Mouse (Mus musculus): ENCODE results near the gene Agfg2.
A peak's percentile ranks its signal among the peaks of the same experiment; 100 is the strongest.

Gene Agfg2

GRCm38 (mm10) chr5:137684294-137685123, at the start of gene Agfg2:
Gene Agfg2 (minus strand): TSS chr5:137684726.
- peak; percentile 98 for DNase-seq (ENCODE audit: low spot score)

DNA sequence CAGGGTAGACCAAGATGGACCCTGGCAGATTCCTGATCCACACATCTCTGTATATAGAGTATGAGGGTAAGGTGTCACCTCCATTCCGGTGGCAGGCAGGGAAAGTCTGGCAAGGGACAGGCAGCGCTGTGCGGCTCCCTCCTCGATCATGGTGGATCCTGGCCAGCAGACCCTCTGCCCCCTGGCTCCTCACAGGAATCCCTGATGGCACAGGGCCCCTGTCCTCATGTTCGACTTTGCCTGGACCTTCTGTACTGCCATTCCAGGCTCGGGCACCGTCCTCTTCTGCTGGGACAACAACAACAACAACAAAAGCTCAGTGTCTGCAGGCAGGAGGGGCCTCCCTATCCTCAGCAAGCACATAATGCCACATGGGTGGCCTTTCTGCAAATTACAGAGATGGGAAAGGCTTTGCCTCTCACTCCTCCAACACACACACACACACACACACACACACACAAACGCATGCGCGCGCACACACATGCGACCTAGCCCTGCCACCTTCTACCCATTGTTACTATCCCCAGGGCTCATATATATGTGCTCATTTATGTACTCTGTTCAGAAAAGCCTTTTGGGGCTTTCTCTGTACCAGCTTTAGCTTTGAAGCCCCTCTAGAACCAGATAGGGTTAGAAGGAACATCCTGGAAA, 49.2 kb upstream of the Agfg2 start:
- DNase-seq (ENCODE audit: low spot score), result no peak

- DNase-seq (ENCODE audit: low spot score), result no peak
Measured at GRCm38 (mm10) chr5:137726767-137727166, 42.2 kb upstream of the Agfg2 start.

DNA sequence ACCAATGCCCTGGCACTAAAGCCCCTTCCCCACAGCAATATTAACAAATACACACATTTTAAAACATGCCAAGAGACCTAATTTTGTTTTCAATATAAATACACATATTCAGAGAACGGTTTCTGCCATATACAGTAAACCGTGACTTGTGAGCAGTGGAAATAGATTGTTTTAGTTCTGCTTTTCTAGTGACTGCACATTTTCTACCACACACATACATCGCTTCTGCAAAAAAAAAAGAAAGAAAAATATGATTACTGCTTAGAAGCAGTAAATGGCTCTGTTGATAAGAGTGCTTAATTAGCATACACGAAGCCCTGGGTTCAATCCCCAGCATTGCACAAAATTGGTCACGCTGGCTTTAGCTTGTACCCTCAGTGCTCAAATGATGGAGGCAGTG, 39.3 kb upstream of the Agfg2 start:
- DNase-seq (ENCODE audit: low spot score), result no peak

GRCm38 (mm10) chr5:137720558-137721164, 36.1 kb upstream of the Agfg2 start:
- DNase-seq (ENCODE audit: low spot score), result peak; percentile 59

DNA sequence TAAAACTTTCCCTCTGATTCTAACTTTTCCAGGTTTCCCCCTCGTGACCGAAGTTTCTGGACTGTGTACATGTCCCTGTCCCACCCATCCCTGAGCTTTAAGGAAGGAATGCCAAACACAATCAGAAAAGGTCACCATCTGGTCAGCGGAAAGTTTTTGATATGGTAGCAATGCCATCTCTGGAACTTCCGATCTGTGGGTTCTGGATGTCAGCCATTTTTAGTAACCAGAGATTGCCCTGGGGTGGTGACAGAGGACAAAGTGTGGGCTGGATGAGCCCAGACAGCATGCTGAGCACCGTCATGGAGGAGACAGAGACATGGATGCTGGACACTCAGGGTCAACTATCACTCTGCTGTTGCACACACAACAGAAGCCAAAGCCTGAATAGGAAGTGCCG, 34.6 kb upstream of the Agfg2 start:
- DNase-seq (ENCODE audit: low spot score), result no peak

DNA sequence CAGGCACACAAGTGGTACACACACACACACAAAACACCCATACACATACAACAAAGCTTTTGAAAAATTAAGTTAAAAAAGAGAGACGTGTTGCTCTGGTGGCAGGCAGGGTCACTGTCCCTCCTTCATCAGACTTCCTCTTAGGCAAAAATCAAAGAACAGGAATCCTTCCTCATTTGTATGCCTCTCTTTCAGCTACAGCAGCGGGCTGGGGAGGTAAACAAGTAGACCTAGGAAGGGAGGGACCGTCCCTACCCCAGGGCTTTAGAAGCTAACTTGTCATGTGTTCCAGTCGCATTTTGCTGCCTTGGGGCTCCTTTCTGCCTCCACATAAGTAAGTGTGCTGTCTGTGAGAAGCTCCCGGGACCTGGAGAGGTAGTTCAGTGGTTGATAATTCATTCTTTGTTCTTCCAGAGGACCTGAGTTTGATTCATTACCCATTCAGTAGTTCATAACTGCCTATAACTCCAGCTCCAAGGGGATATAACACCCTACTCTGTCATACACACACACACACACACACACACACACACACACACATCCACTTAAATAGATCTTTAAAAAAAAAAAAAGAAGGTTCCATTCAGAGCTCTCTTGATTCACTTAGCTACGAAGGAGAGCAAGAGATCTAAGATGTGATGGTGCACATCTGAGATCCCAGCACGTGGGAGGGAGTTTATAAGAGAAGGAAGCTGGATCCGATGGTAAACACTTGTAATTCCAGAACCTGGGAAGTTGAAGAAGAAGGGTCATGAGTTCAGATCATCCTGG, 33.7 kb upstream of the Agfg2 start:
- DNase-seq (ENCODE audit: low spot score), result no peak

DNA sequence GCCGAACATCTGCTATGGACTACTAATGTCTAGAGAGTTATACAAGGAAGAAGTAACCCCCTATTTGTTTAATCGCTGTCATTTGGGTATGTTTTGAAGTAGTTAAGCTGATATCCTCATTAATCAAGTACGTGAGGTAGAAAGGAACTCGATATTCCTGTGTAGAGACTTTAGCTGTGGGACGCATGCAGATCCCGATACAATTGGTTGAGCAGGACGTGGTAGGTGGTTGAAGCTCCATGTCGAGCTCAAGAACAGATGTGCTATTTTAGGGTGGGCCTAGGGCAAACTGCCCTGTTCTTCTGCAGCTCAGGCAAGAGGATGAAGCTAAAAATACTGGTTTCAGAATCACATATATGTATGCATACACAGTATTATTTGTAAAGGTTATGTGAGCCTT, 31.2 kb upstream of the Agfg2 start:
- DNase-seq (ENCODE audit: low spot score), result no peak

DNA sequence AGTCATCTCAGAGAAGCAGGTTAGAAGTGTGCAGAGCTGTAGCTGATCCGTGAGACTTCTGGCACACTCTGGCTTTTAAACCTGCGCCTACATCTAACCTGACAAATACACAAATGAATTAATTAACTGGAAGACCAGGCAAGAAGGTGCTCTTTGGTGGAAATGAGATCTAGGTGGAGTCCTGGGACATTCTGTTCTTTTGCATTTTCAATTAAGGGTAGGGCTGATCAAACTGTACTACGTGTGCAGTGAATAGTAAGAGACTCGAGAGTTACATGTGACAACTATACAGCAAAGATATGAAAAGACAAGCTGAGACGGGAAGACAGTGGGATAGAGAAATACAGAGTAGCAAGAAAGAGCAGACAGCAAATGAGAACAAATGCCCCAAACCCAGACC, 28.9 kb upstream of the Agfg2 start:
- no peak for DNase-seq (ENCODE audit: low spot score)

GRCm38 (mm10) chr5:137706913-137707633, 22.5 kb upstream of the Agfg2 start:
- no peak for DNase-seq (ENCODE audit: low spot score)

DNA sequence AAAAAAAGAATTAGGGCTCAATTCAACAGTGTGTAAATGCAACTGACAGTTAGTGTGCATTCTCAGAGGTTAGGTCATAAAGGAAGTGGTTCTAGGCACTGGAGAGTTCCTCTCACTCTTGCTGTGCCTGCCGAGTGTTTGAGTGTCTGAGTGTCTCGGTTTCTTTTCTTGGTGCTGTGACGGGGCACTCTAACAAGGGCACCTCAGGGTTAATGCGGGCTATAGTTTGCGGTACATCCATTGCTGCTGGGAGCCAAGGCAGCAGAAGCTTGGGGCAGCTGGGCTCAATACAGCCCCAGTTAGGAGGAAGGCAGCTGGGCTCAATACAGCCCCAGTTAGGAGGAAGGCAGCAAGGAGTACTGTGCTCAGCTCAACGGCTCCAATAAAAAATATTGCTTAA, 20.7 kb upstream of the Agfg2 start:
- DNase-seq (ENCODE audit: low spot score), result no peak

DNA sequence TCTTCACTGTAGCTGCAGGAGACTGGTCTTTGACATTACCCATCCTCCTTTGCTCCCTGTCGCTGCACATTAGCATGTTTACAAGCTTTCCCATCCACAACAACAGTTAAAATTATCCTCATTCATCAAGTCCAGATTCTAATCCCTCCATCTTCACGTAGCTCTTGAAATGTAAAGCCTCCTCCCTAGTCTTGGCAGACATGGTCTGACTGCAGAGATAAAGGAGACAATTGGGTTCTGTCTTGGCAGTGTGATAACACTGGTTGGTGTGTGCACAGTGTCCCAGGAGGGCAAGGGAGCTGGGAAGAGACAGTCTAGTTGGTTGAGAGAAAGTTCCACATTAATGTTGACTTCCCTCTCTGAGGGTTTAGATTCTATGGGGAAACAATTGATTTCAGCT, 15.3 kb upstream of the Agfg2 start:
- no peak for DNase-seq (ENCODE audit: low spot score)

- no peak for DNase-seq (ENCODE audit: low spot score)
Measured at GRCm38 (mm10) chr5:137699080-137699479, 14.6 kb upstream of the Agfg2 start.

GRCm38 (mm10) chr5:137695930-137696329, 11.4 kb upstream of the Agfg2 start:
- DNase-seq (ENCODE audit: low spot score), result no peak

GRCm38 (mm10) chr5:137694796-137695195, 10.3 kb upstream of the Agfg2 start:
- no peak for DNase-seq (ENCODE audit: low spot score)

GRCm38 (mm10) chr5:137691881-137692280, 7.4 kb upstream of the Agfg2 start:
- no peak for DNase-seq (ENCODE audit: low spot score)

DNA sequence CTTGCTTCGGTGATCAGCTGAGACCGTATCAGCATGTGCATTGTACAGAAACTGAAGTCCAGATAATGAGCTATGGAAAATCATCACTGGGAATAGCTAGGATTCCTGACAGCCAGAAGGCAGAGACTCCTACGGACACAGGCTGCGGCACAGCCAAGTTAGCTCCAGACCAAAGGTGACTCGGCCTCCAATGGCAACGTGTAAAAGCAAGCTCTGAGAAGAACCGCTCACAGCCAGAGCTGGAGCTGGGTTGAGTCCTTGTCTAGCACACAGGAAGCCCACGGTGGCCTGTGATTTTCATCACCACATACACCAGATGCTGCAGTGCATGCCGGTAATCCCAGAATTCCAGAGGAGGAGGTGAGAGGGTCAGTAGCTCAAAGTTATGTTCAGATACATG, 6.0 kb upstream of the Agfg2 start:
- DNase-seq (ENCODE audit: low spot score), result no peak

- no peak for DNase-seq (ENCODE audit: low spot score)
Measured at GRCm38 (mm10) chr5:137689974-137690373, 5.4 kb upstream of the Agfg2 start.

- no peak for DNase-seq (ENCODE audit: low spot score)
Measured at GRCm38 (mm10) chr5:137686127-137686790, 1.7 kb upstream of the Agfg2 start.

DNA sequence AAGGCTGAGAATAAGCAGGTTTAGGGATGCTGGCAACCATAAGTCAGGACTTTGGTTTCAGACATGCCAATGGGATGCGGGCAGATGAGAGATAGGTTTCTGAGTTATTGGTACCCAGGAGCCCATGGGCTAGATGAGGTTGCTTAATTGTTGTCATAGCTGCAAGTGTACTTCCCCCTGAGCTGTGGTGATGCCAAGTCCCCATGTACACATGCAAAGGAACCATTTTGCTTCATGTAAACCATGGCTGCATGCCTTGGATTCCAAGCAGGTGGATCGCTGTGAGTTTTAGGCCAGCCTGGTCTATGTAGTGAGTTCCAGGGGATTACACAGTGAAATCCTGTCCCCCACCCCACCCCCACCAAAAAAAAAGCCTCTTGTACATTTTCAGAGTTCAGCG, 1.1 kb upstream of the Agfg2 start:
- DNase-seq (ENCODE audit: low spot score), result no peak

Measured in embryo, embryonic 10 days (tissue).